Mouse (Mus musculus) small intestine, adult 2 months (tissue): Measurements from ENCODE around the gene Trarg1.

Source experiments
- CTCF ChIP-seq: fragments of 200-500 bp; IDR thresholded peaks from 2 replicates; pipeline ENCODE4 v1.5.1; 2012; ENCODE audit warnings: low read depth, mild to moderate bottlenecking, control low read depth, inconsistent platforms, low read length, moderate library complexity, mixed read lengths; ENCODE audit not compliant: insufficient replicate concordance, insufficient read length; ENCODE audit errors: extremely low read depth
- POLR2A ChIP-seq: fragments of 200-500 bp; IDR thresholded peaks from 2 replicates; pipeline ENCODE4 v1.6.1; 2012; ENCODE audit warnings: low read depth, mild to moderate bottlenecking, control low read depth, inconsistent platforms, low read length, moderate library complexity

- TF ChIP-seq CTCF (no peak), POLR2A (no peak)
Observed at GRCm38 (mm10) chr11:76655106-76655505, 24.5 kb upstream of the Trarg1 start.
